Mouse (Mus musculus) retina, postnatal 7 days (tissue): ENCODE data around the gene Mypop.

Experiments used
- DNase-seq: peaks from one replicate; pipeline ENCODE4 v3.0.0-alpha.2; 2012; ENCODE audit warnings: low read depth, low spot score

The Mypop gene

DNA sequence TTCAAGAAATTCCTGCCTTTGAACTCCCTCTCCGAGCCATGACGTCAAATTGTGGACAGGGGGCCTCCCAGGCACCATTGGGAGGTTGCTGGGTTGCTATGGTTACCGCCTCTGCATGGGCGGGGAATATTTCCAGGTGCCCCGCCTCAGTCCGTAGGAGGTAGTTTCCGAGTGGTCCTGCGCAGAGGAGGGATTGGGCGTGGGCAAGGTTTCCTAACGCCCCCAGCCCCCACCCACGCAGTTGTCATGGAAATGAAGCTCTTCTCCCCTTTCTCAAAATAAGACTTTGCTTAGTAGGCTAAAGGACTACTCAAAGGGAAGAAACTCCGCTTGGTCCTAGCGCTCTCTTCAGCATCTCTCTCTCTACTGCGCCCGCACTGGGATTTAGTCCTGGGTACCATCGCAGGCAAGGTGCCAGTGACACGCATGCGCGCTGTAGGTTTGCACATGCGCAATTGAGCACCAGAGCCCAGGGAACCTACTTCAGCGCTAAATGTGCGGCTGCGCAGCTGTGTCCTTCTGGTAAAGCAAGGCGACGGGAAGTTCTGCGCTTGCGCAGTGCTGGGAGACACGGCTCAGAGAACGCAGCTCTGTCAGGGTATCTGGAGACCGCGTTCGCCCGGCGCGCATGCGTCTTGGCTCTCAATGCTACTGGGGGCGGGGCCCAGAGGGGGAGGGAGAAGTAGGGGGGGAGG lies at the start of gene Mypop:
TSS of gene Mypop (plus strand) at position 645 of the 695 bp plus-strand sequence.
- DNase-seq = peak; percentile 100

DNA sequence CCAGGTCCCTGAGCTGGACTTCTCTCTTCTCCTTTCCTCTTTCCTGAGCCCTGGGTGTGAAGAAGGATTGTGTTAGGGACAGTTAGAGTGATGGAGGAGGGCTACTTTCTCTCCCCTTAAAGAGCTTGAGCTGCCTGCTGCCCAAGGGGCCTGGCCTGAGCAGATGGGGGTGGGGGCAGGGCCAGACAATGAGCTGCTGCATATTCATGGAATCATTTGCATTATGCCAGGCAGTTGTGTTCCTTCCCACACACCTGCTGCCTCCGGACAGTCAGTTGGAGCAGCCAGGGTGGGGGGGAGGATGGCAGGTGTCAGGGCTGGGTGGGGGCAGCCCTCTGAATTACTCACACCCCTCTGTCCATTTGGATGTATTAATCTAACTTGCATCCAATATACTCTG lies 48.7 kb upstream of the Mypop start:
- no peak for DNase-seq

DNA sequence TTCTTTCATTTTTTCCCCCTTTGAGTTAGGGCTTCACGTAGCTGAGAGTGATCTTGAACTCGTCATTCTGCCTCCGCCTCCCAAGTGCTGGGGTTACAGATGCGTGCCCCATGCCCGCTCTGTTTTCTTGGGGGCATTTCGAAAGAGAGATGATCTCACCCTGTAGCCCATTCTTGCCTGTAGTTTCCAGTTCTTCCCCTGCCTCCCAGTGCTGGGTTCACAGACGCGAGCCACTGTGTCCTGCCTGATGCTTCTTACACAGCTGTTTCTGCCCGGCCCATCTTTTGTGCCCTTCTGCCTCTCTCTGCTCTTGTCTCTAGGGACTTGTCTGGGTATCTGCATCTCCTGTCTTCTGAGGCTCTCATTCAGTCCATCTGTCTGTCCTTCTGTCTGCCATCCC lies 48.2 kb upstream of the Mypop start:
- DNase-seq = no peak

DNA sequence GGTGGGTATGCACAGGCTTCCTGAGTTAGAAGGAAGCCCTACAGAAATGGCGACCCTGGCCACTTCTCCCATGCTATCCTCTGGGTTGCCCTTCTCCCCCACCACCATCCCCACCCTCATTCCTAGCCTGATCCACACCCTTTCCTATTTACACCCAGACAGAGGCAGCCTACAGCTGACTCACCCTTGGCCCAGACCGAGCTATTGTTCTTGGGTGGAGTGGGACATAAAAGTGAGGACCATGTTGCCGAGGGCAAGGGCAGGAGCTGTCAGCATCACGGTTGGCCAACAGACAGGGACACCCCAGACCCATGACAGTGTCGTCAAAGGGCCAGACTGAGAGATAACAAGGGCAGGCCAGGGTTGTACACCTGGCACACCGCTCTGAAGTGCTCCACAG lies 42.9 kb upstream of the Mypop start:
- no peak for DNase-seq

DNA sequence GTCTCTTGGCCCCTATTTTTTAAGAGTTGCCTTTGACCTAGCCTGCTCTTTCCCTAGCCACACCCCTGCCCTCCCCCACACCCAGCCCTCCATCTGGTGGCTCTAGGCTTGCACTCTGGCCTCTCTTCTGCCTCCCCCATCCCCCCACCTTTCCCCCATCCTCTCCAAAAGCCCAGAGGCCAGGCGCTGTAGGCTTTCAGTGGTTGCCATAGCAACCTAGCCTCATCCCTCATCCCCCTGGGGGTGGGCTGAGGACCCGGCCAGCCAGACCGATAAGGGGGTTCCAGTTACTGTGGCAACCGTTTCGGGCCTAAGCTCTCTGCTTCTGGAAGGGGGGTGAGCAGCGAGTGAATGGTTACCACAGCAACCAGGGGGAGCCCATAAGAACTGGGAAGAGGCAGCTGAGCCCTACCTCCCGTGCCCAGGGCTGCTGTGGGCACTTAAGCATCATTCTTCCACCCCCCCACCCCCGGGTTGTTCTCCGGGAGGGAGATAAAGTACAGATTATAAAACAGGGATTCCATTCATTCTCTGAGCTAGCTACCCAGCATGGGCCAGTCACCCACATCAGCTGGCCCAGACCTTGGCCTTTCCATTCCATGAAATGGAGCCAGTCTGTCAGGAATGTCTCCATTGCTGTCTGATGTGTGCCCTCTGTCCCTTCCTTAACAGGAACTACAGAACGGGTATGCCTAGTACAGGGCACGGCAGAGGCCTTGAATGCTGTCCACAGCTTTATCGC lies 41.1 kb upstream of the Mypop start:
- DNase-seq = peak; percentile 48

DNA sequence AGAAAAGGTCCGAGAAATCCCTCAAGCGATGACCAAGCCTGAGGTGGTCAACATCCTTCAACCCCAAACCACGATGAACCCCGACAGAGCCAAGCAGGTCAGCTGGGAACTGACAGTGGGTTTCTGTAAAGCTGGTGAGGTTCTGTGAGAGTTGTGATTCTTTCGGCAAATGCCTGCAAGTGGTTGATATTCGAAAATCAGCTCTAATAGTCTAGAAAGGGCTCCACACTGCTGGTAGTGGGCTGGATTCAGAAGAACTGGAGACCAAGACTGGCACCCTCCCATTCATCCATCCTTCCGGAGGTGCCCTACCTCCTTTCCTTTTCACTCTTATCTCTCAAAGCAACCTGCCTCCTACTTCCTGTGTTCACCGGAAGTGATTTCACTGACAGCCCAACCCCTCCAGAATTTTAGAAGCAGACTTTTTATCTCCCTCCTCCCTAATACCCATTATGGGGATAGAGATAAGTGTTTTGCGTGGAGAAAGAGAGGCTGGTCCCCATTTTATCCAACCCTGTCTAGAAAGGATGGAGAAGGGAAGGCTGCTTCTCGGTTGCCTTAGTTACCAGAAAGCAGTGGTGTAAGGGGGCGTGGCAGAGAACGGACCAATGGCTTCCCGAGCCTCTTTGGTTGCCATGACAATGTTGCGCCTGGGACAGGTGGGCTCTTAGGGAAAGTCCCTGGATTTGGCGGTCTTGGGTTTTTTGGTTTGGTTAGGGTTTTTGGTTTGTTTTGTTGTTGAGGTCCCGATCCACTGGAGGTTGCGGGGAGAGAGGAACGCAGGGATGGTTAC lies 40.3 kb upstream of the Mypop start:
- DNase-seq = no peak

DNA sequence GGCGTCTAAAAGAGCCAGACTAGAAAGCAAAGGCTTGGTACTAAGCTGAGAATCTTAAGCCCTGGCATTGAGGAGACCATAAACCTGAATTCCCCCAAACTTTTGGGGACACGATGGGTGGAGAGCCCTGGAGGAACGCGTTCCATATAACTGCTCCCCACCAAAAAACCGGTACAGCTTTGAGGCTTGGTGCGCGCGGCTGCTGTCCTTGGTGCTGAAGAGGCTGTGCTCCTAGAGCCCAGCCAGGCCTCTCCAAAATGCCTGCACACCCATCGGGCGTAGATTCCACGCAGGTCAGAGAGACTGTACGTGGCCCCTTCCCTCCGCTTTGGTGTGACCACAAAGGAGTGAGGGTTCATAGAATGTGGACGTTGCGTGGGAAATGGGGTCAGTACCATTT lies 39.6 kb upstream of the Mypop start:
- DNase-seq = no peak

DNA sequence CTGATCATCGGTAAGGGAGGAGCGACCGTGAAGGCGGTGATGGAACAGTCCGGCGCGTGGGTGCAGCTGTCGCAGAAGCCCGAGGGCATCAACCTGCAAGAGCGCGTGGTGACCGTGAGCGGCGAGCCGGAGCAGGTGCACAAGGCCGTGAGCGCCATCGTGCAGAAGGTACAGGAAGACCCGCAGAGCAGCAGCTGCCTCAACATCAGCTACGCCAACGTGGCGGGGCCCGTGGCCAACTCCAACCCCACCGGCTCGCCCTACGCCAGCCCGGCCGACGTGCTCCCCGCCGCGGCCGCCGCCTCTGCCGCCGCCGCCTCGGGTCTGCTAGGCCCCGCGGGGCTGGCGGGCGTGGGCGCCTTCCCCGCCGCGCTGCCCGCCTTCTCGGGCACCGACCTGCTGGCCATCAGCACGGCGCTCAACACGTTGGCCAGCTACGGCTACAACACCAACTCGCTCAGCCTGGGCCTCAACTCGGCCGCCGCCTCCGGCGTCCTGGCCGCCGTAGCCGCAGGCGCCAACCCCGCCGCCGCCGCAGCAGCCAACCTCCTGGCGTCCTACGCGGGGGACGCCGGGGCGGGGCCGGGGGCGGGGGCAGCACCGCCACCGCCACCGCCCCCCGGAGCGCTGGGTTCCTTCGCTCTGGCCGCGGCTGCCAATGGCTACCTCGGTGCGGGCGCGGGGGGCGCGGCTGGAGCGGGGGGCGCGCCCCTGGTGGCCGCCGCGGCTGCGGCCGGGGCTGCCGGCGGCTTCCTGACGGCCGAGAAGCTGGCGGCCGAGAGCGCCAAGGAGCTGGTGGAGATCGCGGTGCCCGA lies 33.3 kb upstream of the Mypop start:
- no peak for DNase-seq

DNA sequence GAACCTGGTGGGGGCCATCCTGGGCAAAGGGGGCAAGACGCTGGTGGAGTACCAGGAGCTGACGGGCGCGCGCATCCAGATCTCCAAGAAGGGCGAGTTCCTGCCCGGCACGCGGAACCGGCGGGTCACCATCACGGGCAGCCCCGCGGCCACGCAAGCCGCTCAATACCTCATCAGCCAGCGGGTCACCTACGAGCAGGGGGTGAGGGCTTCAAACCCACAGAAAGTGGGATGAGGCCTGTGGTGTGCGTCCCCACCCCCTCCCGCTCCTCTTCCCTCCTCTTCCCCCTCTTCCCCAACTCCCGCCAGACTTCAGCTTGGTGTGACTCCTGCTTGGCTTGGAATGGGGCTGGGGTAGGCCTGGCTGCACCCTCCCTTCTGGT lies 32.7 kb upstream of the Mypop start:
- no peak for DNase-seq

DNA sequence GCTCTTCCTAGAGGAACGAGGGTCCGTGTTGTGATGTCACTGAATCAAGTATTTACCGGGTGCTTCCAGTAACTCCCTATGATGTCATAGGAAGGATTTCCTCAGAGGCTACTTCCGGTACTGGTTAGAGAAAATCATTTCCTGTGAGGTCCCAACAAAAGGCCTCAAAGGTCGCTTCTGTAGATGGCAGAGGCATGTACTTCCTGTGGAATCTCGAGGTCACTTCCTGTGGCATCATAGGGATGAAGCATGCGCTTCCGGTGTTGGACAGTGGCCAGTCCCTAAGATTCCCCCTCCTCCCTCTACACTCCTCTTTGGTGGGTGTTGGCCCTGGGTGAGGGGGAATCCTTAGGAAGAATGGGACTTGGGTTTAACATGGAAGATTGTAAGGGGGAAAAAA lies 31.6 kb upstream of the Mypop start:
- DNase-seq = no peak

DNA sequence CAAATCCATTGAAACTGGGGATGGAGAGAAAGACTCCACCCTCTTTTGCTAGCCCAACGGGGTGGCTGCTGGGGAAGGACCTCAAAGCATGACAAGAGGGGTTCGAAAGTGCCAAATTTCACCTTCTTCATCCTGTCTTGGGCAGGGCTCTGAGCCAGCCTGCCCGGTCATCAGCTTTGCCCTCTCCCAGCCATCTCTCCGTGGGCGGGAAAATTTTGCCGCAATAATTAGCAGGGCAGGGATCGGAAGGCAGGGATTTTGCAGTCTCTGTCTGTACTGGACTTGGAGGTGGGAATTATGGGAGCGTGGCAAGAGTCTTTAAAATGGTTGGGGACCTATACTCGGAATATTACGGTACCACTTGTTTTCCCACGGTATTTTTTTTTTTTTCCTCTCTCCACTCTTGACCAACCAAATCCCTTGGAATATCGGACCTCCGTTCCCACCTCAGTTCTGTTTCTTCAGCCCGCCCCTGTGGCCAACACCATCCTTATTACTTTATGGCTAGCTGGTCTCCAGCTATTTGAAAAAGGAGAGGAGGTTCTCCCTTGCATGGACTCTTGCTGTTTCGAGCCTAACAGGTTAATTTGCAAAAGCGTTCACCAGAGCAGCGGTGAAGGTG lies 28.8 kb upstream of the Mypop start:
- DNase-seq = no peak

DNA sequence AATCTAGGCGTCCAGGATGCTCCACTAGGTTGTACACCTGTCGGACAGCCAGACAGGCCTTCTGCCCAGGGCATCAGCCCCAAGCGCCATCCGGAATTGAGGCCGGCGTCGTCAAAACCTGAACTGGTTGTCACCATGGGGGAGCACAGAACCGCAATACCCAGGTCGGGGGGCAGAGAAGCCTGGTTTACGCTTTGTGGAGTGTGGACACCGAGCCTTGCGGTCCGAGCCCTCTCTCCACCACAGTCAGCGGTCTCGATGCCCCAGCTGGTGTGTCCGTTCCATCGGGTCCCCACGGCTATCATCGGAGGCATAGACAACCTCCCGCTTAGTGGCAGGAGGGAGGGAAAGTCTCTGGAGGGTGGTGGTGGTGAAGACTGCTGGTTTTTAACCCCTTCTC lies 28.2 kb upstream of the Mypop start:
- no peak for DNase-seq

DNA sequence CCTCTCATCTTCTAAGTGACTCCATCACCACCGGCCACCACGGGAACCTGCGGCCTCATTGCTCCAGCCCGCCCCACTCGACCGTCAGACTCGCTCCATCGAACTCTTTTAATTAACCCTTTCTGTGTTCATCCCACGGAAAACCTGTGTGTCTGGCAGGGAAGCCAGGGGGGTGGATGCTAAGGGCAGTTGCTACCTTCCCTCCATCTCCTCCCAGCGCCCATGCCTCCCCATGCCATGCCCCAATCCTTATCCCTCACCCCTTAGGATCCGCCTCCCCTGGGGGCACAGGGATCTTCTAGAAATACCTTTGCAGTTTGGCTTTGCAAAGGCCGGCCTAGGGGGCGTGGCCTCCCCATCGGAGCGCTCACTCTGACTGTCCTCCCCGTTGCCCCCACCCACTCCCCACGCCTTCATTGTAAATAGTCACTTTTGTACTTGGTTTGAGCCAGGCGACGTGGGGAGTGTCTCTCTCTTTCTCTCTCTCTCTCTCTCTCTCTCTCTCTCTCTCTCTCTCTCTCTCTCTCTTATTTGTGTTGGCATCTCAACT lies 27.7 kb upstream of the Mypop start:
- no peak for DNase-seq

DNA sequence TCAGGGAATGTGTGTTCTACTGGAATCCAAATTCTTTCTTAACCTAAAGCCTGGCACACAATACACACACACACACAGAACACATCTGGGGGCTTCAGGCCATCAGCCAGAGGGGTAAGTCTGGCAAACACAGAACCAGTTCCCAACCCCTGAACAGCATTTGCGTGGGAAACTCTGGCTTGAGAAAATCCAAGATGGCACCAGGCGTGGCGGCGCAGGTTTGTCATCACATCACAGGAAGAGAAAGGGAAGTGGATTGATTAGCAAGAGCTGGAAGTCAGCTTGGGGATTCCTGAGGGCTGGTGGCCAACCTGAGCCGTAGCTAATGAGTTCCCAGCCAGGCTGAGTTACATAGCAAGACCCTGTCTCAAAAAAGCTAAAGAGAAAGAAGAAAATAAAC lies 25.7 kb upstream of the Mypop start:
- no peak for DNase-seq

DNA sequence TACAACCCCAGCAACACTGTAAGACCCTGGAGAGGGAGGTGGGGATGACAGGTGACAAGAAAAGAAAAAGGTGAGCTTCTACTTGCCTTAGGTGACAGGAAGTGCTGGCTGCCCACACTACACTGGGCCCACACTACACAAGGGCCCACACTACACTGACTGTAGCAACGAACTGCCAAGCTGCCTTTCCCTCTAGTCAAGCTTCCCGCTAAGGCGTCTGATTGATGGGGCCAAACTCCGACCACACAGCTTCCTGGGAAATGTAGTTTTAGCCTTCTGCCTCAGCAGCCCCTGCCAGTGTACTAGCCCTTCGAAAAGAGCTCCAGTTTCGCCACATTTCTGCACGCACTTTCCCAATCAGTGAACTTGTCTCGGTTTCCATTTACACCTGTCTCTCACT lies 23.4 kb upstream of the Mypop start:
- no peak for DNase-seq

DNA sequence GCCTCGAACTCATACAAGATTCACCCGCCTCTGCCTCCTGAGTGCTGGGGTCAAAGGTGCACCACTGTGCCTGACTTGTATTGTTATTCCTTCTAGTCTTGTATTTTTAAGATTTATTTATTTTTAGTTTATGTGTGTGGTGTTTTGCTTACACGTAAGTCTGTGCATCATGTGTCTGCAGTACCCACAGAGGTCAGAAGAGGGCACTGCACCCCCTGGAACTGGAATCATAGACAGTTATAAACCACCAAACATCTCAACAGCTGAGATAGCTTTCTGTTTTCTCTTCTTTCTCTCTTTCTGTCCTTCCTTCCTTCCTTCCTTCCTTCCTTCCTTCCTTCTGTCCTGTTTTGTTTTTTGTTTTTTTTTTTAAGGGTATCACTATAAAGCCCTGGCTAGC lies 20.1 kb upstream of the Mypop start:
- DNase-seq = no peak

DNA sequence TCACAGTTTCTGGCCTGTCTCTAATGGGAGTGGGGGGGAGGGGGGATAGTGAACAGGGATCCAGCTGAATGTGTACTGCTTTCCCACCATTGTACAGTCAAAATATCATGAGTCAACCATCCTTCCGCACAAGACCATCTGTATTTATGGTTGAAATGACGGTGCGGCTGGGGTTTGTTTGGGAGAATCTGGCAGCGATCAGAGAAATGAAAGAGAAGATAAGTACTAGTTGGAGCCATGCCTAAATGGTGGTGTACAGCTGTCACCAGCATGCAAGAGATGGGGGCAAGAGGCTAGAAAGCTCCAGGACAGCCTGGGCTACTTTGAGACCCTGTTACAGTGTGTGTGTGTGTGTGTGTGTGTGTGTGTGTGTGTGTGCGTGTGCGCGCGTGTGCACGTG lies 12.7 kb upstream of the Mypop start:
- no peak for DNase-seq

DNA sequence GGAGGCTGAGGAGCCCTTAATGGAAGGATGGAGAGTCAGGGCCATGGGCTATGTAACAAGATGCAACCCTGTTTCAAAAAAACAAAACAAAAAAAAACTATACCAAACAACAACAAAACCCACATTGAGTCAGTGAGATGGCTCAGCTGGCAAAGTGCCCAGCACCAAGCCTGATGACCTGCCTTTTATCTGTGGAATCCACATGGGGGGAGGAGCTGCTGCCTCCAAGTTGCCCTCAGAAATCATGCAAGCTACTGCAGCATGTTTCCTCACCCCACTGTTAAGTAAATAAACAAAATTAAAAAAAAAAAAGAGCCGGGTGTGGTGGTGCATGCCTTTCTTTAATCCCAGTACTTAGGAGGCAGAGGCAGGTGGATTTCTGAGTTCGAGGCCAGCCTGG lies 4.5 kb upstream of the Mypop start:
- no peak for DNase-seq

DNA sequence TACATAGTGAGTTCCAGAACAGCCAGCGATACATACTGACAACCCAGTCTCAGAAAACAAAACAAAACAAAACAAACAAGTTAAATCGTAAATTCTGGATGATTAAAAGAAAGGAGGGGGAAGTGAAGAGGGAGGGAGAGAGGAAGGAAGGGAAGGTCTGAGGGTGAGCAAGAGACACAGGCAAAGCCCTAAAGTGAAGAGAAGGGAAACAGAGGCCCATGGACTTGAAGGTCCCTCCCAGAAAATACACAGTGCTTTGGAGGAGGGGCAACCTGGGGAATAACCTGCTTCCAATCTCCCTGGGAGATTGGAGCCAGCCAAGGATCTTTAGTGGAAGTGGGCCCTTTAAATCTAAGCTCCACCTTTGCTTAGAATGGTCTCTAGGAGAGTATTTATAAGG lies 3.9 kb upstream of the Mypop start, which contains the start of gene Nanos2:
TSS of gene Nanos2 (plus strand) at position 301 of the 400 bp plus-strand sequence.
- DNase-seq = no peak

DNA sequence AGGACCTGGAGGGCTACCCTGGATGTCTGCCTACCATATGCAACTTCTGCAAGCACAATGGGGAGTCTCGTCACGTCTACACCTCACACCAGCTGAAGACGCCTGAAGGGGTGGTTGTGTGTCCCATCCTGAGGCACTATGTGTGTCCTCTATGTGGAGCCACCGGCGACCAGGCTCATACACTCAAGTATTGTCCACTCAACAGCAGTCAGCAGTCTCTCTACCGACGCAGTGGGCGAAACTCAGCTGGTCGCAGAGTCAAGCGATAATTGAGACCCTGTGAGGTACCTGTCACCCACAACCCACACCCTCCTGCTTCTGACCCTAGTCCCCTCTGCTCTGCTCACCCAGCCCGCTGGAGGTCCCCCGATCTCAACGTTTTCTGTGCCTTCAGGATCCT lies 3.3 kb upstream of the Mypop start:
- DNase-seq = no peak

DNA sequence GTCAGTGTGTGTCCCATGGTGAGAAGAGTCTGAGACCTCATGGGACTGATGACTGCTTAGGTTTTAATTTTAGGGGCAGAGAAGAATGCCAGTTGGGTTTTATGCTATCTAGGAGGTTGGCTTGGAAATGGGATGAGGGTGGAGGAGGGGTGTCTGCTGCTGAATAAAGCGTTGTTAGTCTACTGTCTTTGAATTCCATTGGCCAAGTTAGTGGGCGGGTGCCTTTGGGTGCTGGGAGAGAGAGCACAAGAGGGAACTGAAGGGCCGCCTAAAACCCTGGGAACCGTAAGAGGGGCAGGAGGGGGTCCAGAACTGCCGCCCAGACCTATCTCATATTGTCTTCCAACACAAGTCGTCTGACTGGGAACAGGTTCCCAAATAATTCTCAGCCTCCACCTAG lies 2.3 kb upstream of the Mypop start:
- DNase-seq = no peak
